Mouse (Mus musculus) myocyte (in vitro differentiated cells): Measurements from ENCODE around the gene Slc25a54.

Source experiments
- CEBPB ChIP-seq: IDR thresholded peaks from 2 replicates; pipeline ENCODE4 v1.6.1; 2011; ENCODE audit warnings: mild to moderate bottlenecking, moderate library complexity; ENCODE audit not compliant: poor library complexity, insufficient read depth, severe bottlenecking
- E2F4 ChIP-seq: IDR thresholded peaks from one replicate; pipeline ENCODE4 v1.6.1; 2011; ENCODE audit warnings: mild to moderate bottlenecking, control low read depth, moderate library complexity; ENCODE audit not compliant: insufficient read depth
- MAX ChIP-seq: IDR thresholded peaks from one replicate; pipeline ENCODE4 v1.6.1; 2011; ENCODE audit warnings: low read depth, mild to moderate bottlenecking, control low read depth
- MYOD1 ChIP-seq, 3 experiments: IDR thresholded peaks; one replicate each; pipeline ENCODE4 v1.6.1; 2011; ENCODE audit warnings: control low read depth in 2 of 3, low read depth in 2 of 3, mild to moderate bottlenecking in 2 of 3, moderate library complexity in 1 of 3; ENCODE audit not compliant: insufficient read length in 2 of 3, control insufficient read depth in 1 of 3
- MYOG ChIP-seq, 3 experiments: IDR thresholded peaks; one replicate each; pipeline ENCODE4 v1.6.1; 2011; ENCODE audit warnings: control low read depth in 2 of 3, low read depth in 2 of 3, mild to moderate bottlenecking in 2 of 3; ENCODE audit not compliant: insufficient read length in 2 of 3, control insufficient read depth in 1 of 3, insufficient read depth in 1 of 3
- POLR2A ChIP-seq: IDR thresholded peaks from one replicate; pipeline ENCODE4 v1.6.1; 2011; ENCODE audit warnings: low read depth, mild to moderate bottlenecking, control low read depth, moderate library complexity; ENCODE audit not compliant: insufficient read length
- POLR2AphosphoS2 ChIP-seq: IDR thresholded peaks from one replicate; pipeline ENCODE4 v1.6.1; 2011; ENCODE audit warnings: low read depth, control low read depth; ENCODE audit not compliant: insufficient read length
- REST ChIP-seq: IDR thresholded peaks from one replicate; pipeline ENCODE4 v1.6.1; 2011; ENCODE audit warnings: mild to moderate bottlenecking, control low read depth, moderate library complexity; ENCODE audit not compliant: insufficient read depth, insufficient read length
- SRF ChIP-seq: IDR thresholded peaks from one replicate; pipeline ENCODE4 v1.6.1; 2011; ENCODE audit warnings: low read depth; ENCODE audit not compliant: control insufficient read depth, insufficient read length
- TCF12 ChIP-seq: IDR thresholded peaks from one replicate; pipeline ENCODE4 v1.6.1; 2011; ENCODE audit warnings: mild to moderate bottlenecking, control low read depth; ENCODE audit not compliant: poor library complexity, insufficient read depth, severe bottlenecking
- TCF3 ChIP-seq: IDR thresholded peaks from one replicate; pipeline ENCODE4 v1.6.1; 2011; ENCODE audit warnings: low read depth, control low read depth; ENCODE audit not compliant: insufficient read length
- USF1 ChIP-seq: IDR thresholded peaks from one replicate; pipeline ENCODE4 v1.6.1; 2011; ENCODE audit warnings: low read depth, mild to moderate bottlenecking, control low read depth, moderate library complexity

GRCm38 (mm10) chr3:109124091-109124490 lies 43.8 kb downstream of the Slc25a54 start:
- no peak for TF ChIP-seq SRF
- TF ChIP-seq USF1 = no peak
- TF ChIP-seq MYOG (IDR thresholded peaks at IDR 0.05; ENCODE audit: control insufficient read depth in 1 of 3, insufficient read depth in 1 of 3, insufficient read length in 2 of 3, low read depth in 2 of 3) = no peak
- no peak for TF ChIP-seq MAX
- no peak for TF ChIP-seq POLR2A
- no peak for TF ChIP-seq CEBPB
- no peak for TF ChIP-seq TCF12
- TF ChIP-seq E2F4 = no peak
- TF ChIP-seq POLR2AphosphoS2 = no peak
- no peak for TF ChIP-seq TCF3
- no peak for TF ChIP-seq REST
- no peak for TF ChIP-seq MYOD1 (IDR thresholded peaks at IDR 0.05; ENCODE audit: control insufficient read depth in 1 of 3, insufficient read length in 2 of 3, low read depth in 2 of 3)
